8 mouse cellular contexts compared by ENCODE assay signal in genomic region chr2:157058342-157058998, GRCm38 (mm10). TPM values are rescaled to one million over a fixed set of nuclear protein-coding genes. Genes with fewer than 3 reads are reported as not detected.
DNase-seq lines count a peak whose midpoint lies in the region; ATAC-seq and TF ChIP-seq lines count a peak whose summit lies in the region.

No protein-coding gene starts in this region.

- peak overlapping the region; percentile 56 for H3K4me2 ChIP-seq in heart, embryonic 12.5 days
- 0 out of 2 replicates have a peak overlapping the region, but pooled peaks have one; percentile 5 for H3K4me2 ChIP-seq in liver, embryonic 15.5 days

- WGBS in heart, adult 2 months, result 52% methylated on average over 18 of the region's 18 CpGs
- 23% methylated on average over 18 of the region's 18 CpGs for WGBS in heart, embryonic 12.5 days
- WGBS in liver, embryonic 15.5 days (ENCODE audit: insufficient replicate concordance), result 42% methylated on average over 18 of the region's 18 CpGs

- peaks cover 3% of the 10 kb centered on the region; the same call in 1 of the 2 replicates for H3K79me2 ChIP-seq in heart, adult 2 months (replicated peaks; ENCODE audit: control insufficient read depth, insufficient read depth, low read length)

- no peaks in the 10 kb centered on the region for H3K9me3 ChIP-seq in heart, embryonic 12.5 days (replicated peaks)
- no peaks in the 10 kb centered on the region for H3K9me3 ChIP-seq in liver, embryonic 15.5 days (replicated peaks)

- TF ChIP-seq EP300 in heart, adult 2 months (IDR thresholded peaks at IDR 0.05; ENCODE audit: insufficient read depth, low read depth, low read length), result no peak

- peak; percentile 58 for ATAC-seq in heart, embryonic 12.5 days (ENCODE audit: insufficient number of reproducible peaks, low FRiP score)
- ATAC-seq in liver, embryonic 15.5 days (ENCODE audit: insufficient read depth), result 0 out of 2 replicates have a peak, but pooled peaks have one; percentile 21
- no peak for ATAC-seq in erythroid progenitor cell, adult 5-6 weeks (replicated peaks; ENCODE audit: low FRiP score, poor library complexity, severe bottlenecking)

- no peak overlapping the region for H3K9ac ChIP-seq in heart, adult 2 months (ENCODE audit: low read depth, low read length)
- peak overlapping the region; percentile 52 for H3K9ac ChIP-seq in heart, embryonic 12.5 days
- H3K9ac ChIP-seq in liver, embryonic 15.5 days, result no peak overlapping the region

- H3K27ac ChIP-seq in heart, adult 2 months, result no peak overlapping the region; the same call in 1 of the 2 replicates
- peak overlapping the region; percentile 84 for H3K27ac ChIP-seq in heart, embryonic 12.5 days (ENCODE audit: poor library complexity, severe bottlenecking)
- no peak overlapping the region for H3K27ac ChIP-seq in liver, embryonic 15.5 days (replicated peaks)

- DNase-seq in heart, adult 2 months, result peak; percentile 53 to 70
- no peak for DNase-seq in heart, adult 9 months (ENCODE audit: low spot score in 2 of 2)
- peak; percentile 88 for DNase-seq in embryo, embryonic 9.5 days (ENCODE audit: extremely low spot score)
- peak; percentile 82 to 88 for DNase-seq in kidney, postnatal 4 days
- peak; percentile 73 to 80 for DNase-seq in right cerebral cortex, adult 2 months (ENCODE audit: low spot score in 2 of 2)

- peaks cover 7% of the 10 kb centered on the region for H3K4me1 ChIP-seq in heart, adult 2 months (ENCODE audit: control insufficient read depth, insufficient read depth, low read length)
- peaks cover 53% of the 10 kb centered on the region for H3K4me1 ChIP-seq in heart, embryonic 12.5 days (replicated peaks)
- peaks cover 10% of the 10 kb centered on the region; the same call in 1 of the 2 replicates for H3K4me1 ChIP-seq in liver, embryonic 15.5 days (replicated peaks)

- H3K4me3 ChIP-seq in heart, adult 2 months, result no peak overlapping the region
- no peak overlapping the region; the same call in 1 of the 2 replicates for H3K4me3 ChIP-seq in heart, embryonic 12.5 days
- no peak overlapping the region for H3K4me3 ChIP-seq in liver, embryonic 15.5 days (replicated peaks)

- no peak for TF ChIP-seq CTCF in heart, adult 2 months (IDR thresholded peaks at IDR 0.05)

- no peaks in the 10 kb centered on the region for H3K27me3 ChIP-seq in heart, adult 2 months (ENCODE audit: control insufficient read depth, insufficient read depth, low read length)
- H3K27me3 ChIP-seq in heart, embryonic 12.5 days (replicated peaks), result no peaks in the 10 kb centered on the region
- no peaks in the 10 kb centered on the region for H3K27me3 ChIP-seq in liver, embryonic 15.5 days

- H3K36me3 ChIP-seq in heart, adult 2 months (ENCODE audit: control insufficient read depth, insufficient read depth, low read length), result no peaks in the 10 kb centered on the region
- H3K36me3 ChIP-seq in heart, embryonic 12.5 days, result peaks cover 42% of the 10 kb centered on the region
- H3K36me3 ChIP-seq in liver, embryonic 15.5 days (replicated peaks), result no peaks in the 10 kb centered on the region

- TF ChIP-seq POLR2A in heart, adult 2 months (IDR thresholded peaks at IDR 0.05; ENCODE audit: insufficient read depth, low read depth, low read length), result no peak

- intact Hi-C loops in heart, adult 2 months (cut with DNase I), result no loop called here

RNA-seq across cellular contexts. Expression of gene Soga1, which starts 20.6 kb away (rescaled TPM):
- 10 to 100 TPM; 10.0 to 11.7 TPM for total RNA-seq in heart, adult 2 months (2021)
- polyA plus RNA-seq in heart, adult 2 months (2012; rRNA removed), result 4.8 and 6.6 TPM in 2 replicates
- polyA plus RNA-seq in heart, embryonic 12.5 days (2016; fragmentation: Nextera tagmentation; extraction: Ambion mirVana), result 4.5 and 5.2 TPM in 2 replicates
- polyA plus RNA-seq in liver, embryonic 15.5 days (2015; fragmentation: Nextera tagmentation; extraction: Ambion mirVana), result 1.4 and 1.7 TPM in 2 replicates
- total RNA-seq in erythroid progenitor cell, adult 5-6 weeks (2015; ENCODE audit: low replicate concordance), result 0.36 and 0.42 TPM in 2 replicates
- 2.8 and 3.6 TPM in 2 replicates for total RNA-seq in erythroid progenitor cell, adult 5-6 weeks (2017; ENCODE audit: low replicate concordance)

RNA-seq across cellular contexts. Expression of gene Tldc2, which starts 28.4 kb away (rescaled TPM):
- not detected for total RNA-seq in heart, adult 2 months (2021)
- not detected in 2 replicates for polyA plus RNA-seq in heart, adult 2 months (2012; rRNA removed)
- not detected in 2 replicates for polyA plus RNA-seq in heart, embryonic 12.5 days (2016; fragmentation: Nextera tagmentation; extraction: Ambion mirVana)
- polyA plus RNA-seq in liver, embryonic 15.5 days (2015; fragmentation: Nextera tagmentation; extraction: Ambion mirVana), result not detected in 2 replicates
- total RNA-seq in erythroid progenitor cell, adult 5-6 weeks (2015; ENCODE audit: low replicate concordance), result not detected in 2 replicates
- total RNA-seq in erythroid progenitor cell, adult 5-6 weeks (2017; ENCODE audit: low replicate concordance), result not detected in 2 replicates

RNA-seq across cellular contexts. Expression of gene Dsn1, which starts 51.5 kb away (rescaled TPM):
- total RNA-seq in heart, adult 2 months (2021), result 1 to 10 TPM; 1.3 to 1.8 TPM
- polyA plus RNA-seq in heart, adult 2 months (2012; rRNA removed), result 0.70 and 2.0 TPM in 2 replicates
- 39.1 and 41.0 TPM in 2 replicates for polyA plus RNA-seq in heart, embryonic 12.5 days (2016; fragmentation: Nextera tagmentation; extraction: Ambion mirVana)
- 28.9 and 29.5 TPM in 2 replicates for polyA plus RNA-seq in liver, embryonic 15.5 days (2015; fragmentation: Nextera tagmentation; extraction: Ambion mirVana)
- total RNA-seq in erythroid progenitor cell, adult 5-6 weeks (2015; ENCODE audit: low replicate concordance), result 56.9 and 59.5 TPM in 2 replicates
- total RNA-seq in erythroid progenitor cell, adult 5-6 weeks (2017; ENCODE audit: low replicate concordance), result 62.4 and 101 TPM in 2 replicates

Comparison
In these comparisons a context has a peak if more than half of its experiments do, and no peak if none do; other contexts are left out.
1. DNase-seq: peak in heart, adult 2 months (2 of 2), embryo, embryonic 9.5 days (single experiment), kidney, postnatal 4 days (2 of 2) and right cerebral cortex, adult 2 months (2 of 2); none in heart, adult 9 months (0 of 2).
2. RNA of gene Dsn1, which starts 51.5 kb away (polyA plus RNA-seq): 39.1 to 41.0 TPM in heart, embryonic 12.5 days and 28.9 to 29.5 TPM in liver, embryonic 15.5 days; 0.70 to 2.0 TPM in heart, adult 2 months; every median in the first group is over 10 times any median in the second.